Mouse (Mus musculus): Measurements from ENCODE around the gene G6pc2.

G6pc2 gene

DNA sequence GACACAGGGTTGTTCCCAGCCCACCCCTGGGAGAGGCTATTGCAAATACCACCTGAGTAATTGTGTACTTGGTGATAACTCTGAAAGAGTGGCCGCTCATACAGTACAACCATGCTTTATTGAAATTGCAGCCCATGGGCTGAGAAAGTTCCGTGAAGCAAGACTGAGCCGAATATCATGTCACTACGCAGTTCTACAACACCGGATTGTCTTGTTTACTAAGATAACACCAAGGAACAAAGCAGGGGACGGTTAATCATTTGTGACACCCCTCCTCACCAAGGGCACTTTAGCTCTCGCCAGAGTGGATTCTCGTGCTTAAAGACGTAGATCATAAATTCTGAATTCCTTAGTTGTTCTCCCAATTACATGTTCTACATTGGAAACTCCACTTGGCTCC, 28.4 kb downstream of the G6pc2 start:
- DNase-seq (ENCODE audit: low spot score), result no peak

DNA sequence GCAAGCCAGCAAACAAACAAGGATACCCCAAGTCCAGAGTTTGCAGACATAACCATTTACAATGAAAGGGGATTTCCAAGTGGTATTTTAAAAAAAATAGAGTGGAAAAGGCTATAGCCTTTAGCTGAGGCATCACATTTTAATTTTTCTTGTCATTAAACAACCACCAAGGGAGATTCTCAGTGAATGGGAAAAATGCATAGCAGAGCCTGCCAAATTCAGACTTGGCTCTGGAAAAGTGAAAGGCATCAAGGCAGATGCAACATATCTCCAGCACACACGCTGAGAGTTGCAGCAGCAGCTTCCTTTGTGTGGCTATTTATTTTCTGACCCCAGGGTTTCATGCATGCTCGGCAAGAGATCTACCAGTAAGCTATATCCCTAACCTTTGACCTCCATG, 34.1 kb downstream of the G6pc2 start:
- DNase-seq (ENCODE audit: low spot score), result no peak

DNA sequence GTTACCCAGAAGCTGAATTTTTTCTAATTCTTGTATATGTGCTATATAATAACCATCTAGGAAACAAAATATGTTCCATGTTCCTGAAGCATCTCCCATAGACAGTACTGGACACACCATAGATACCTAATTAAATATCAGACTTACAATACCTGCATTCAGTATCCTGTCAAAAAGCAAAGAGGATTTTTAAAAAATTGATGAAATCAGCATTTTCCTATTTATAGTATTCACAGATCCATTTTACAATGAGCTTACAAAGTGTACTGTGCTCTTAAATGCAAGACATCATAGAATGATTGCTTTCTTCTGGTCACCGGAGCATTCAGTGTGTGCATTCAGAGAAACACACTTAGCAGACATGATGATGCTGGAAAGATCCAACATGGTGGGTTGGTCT, 36.2 kb downstream of the G6pc2 start:
- DNase-seq (ENCODE audit: low spot score), result no peak

DNA sequence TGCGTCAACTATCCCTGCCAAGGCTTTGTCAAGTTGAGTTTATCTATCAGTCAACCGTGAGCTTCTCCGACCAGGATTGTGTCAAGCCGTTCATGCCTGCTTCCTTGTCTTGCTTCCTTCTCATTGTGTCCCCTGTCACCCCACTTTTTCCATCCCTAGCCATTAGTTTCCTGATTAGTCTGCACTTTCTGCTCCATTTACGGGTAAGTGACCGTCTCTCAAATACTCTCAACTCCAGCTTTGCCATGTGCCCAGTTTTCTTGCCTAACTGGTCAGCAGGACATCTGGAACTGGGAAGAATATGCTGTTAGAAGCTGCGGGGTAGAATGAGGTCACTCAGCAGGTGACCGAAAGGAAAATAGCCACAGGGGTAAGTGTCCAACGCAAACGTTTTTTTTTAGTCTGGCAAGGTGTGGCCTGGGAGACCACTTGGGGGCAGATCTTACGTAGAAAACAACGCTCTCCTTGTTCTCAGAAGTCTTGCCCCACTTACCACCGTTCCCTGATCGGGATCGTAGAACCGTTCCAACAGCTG, 37.4 kb downstream of the G6pc2 start:
- no peak for DNase-seq (ENCODE audit: low spot score)

GRCm38 (mm10) chr2:69264069-69264618, 53.3 kb downstream of the G6pc2 start:
- DNase-seq (ENCODE audit: low spot score), result no peak

GRCm38 (mm10) chr2:69275875-69276274, 65.0 kb downstream of the G6pc2 start:
- DNase-seq (ENCODE audit: low spot score), result no peak
